Mouse (Mus musculus): ENCODE data around the gene Fsip1. TPM values are rescaled to one million over a fixed set of nuclear protein-coding genes. Genes with fewer than 3 reads are reported as not detected.

Gene Fsip1
- total RNA-seq, 4 experiments from 2014 or later: 0.26 to 0.77 (median 0.43) TPM

DNA sequence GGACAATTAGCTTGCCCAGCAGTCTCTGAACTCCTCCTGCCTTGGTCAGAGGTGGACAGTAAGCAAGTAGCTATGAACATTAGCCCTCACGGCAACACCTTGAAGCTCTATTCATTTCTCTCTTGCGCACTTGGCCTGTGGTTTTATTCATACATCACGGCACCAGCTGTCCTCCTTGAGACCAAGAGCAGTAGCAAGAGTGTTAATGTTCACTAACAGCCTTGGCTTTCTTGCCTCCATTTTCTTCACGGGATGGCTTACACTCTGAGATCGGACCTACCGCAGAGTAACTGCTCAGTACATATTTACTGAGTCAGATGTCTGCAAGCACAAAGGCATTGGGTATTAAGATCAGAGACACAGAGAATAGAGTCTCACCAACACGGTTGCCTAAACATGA, 132.3 kb downstream of the Fsip1 start:
- no peak for DNase-seq

GRCm38 (mm10) chr2:118123743-118124142, 133.0 kb downstream of the Fsip1 start:
- DNase-seq: no peak

DNA sequence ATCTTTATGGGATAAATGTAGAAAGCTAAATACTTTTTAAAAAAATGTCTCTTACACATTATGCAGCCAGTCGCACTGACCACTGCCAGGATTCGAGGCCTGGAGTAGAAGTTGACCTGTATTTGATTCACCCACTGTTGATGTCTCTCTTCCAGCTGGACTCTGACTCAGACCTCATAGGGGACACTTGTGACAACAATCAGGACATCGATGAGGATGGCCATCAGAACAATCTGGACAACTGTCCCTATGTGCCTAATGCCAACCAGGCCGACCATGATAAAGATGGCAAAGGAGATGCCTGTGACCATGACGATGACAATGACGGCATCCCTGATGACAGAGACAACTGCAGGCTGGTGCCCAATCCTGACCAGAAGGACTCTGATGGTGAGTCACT, 134.5 kb downstream of the Fsip1 start:
- no peak for DNase-seq

- no peak for DNase-seq
These were observed 136.0 kb downstream of the Fsip1 start for GRCm38 (mm10) chr2:118120751-118121150.

- DNase-seq: no peak
These were observed 136.7 kb downstream of the Fsip1 start for GRCm38 (mm10) chr2:118120095-118120494.

DNA sequence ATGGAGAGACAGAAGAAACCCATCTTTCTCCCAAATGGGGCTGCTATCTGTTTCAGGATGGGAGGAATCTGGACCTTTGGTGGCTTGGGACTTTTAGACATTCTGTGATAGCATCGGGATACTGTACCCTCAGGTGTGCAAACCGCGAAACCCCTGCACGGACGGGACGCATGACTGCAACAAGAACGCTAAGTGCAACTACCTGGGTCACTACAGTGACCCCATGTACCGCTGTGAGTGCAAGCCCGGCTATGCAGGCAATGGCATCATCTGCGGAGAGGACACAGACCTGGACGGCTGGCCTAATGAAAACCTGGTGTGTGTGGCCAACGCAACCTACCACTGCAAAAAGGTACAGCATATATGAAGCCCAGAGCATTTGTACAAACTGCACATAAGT, 137.1 kb downstream of the Fsip1 start:
- no peak for DNase-seq

GRCm38 (mm10) chr2:118118515-118118914, 138.3 kb downstream of the Fsip1 start:
- DNase-seq: no peak

- no peak for DNase-seq
These were observed 138.7 kb downstream of the Fsip1 start for GRCm38 (mm10) chr2:118118045-118118444.

- no peak for DNase-seq
These were observed 139.4 kb downstream of the Fsip1 start for GRCm38 (mm10) chr2:118117401-118117800.

- DNase-seq: no peak
These were observed 139.9 kb downstream of the Fsip1 start for GRCm38 (mm10) chr2:118116754-118117290.

- no peak for DNase-seq
These were observed 140.6 kb downstream of the Fsip1 start for GRCm38 (mm10) chr2:118116180-118116579.

- no peak for DNase-seq
These were observed 141.1 kb downstream of the Fsip1 start for GRCm38 (mm10) chr2:118115647-118116046.

DNA sequence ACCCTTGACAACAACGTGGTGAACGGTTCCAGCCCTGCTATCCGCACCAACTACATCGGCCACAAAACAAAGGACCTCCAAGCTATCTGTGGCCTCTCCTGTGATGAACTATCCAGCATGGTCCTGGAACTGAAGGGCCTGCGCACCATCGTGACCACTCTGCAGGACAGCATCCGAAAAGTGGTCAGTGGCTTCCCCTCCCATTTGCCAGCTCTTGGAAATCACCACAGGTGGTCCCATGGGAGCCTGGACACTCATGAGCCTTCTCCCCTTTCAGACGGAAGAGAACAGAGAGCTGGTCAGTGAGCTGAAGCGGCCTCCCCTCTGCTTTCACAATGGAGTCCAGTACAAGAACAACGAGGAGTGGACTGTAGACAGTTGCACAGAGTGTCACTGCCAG, 142.1 kb downstream of the Fsip1 start:
- DNase-seq: no peak

DNA sequence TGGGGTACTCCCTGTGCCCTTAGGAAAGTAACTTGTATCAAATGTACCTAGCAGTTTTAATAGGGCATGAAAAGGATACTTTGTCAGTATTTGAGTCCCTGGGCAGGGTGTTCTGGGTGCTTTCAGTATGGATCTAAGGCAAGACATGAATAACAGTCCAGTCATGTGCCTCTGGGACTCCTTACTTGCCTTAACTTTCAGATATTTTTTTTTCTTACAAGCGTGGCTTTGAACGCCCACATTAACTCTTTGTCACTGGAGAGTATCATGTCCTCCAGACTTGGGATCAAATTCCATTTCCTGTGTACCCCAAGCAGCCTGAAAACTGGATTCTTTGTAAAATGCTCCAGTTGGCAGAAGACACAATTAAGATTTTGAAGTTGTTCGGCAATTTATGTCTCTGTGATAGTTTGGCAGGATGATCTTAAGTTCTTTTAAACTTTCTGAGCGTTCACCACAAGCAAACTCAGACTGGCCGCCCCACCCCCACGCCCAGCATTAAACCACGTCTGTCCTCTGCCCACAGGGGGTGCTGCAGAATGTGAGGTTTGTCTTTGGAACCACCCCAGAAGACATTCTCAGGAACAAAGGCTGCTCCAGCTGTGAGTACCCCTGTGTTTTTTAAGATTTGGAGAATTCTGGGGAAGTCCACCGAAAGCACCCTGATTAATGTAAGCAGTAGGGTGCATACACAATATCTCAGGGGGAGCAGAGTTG, 142.8 kb downstream of the Fsip1 start:
- DNase-seq: no peak

DNA sequence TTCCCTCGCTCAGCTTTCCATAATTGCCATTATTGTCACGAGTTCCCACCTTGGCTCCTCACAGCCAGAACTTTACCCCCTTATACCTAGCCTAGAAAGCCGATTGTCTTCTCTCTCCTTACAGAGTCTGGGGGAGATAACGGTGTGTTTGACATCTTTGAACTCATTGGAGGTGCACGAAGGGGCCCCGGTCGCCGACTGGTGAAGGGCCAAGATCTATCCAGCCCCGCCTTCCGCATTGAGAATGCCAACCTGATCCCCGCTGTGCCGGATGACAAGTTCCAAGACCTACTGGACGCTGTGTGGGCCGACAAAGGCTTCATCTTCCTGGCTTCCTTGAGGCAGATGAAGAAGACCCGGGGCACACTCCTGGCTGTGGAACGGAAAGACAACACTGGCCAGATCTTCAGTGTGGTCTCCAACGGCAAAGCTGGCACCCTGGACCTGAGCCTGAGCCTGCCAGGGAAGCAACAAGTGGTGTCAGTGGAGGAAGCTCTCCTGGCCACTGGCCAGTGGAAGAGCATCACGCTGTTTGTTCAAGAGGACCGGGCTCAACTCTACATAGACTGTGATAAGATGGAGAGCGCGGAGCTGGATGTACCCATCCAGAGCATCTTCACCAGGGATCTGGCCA, 143.8 kb downstream of the Fsip1 start:
- DNase-seq: no peak

DNA sequence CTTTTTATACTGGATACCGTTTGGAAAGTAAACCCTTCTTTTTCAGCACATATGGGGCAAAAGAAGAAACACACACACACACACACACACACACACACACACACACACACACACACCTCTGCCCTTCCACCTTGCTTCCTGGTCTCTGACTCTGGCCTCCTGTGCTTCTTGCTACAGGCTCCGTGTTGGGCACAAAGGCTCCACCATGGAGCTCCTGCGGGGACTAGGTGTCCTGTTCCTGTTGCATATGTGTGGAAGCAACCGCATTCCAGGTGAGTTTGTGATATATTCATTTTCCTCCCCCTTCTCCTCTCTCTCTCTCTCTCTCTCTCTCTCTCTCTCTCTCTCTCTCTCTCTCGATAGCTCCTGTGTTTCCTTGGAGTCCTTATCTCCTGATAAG, 144.3 kb downstream of the Fsip1 start:
- no peak for DNase-seq

- peak; percentile 57 for DNase-seq
These were observed 145.2 kb downstream of the Fsip1 start, which contains the start of gene Thbs1 for GRCm38 (mm10) chr2:118111488-118112131. Gene Thbs1, plus strand, starts transcription at chr2:118111876.

GRCm38 (mm10) chr2:118111116-118111487, 145.7 kb downstream of the Fsip1 start:
- DNase-seq: peak; percentile 79

DNA sequence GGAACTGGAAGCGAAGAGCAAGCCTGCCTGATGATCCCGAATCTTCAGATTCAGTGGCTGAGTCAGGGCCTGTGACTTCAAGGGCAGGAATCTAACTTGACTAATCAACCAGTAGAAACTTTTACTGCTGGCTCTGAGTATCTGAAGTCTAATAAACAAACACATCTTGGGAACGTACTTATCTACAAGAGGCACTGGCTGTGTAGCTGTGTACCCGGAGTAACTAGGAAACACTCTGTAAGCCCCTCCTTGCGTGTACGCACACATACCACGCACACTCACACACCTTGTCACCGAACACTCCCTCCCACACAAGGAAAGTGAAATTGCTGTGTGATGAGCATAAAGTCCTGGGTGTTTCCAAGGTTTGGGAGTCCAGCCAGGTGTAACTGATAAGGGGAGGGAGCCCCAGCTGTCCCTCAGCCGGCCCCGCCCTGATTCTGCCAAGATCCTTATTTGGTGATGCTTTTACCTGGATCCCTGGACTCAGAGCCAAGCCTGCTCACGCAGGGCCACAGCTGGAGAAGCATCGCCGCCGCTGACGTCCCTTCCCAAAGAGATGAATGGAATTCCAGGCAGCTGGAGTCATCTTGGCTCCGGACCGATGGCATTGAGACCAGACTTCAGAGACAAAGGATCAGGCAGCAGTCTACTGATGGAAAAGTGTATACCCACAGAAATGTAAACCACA, 146.4 kb downstream of the Fsip1 start:
- DNase-seq: peak; percentile 63

DNA sequence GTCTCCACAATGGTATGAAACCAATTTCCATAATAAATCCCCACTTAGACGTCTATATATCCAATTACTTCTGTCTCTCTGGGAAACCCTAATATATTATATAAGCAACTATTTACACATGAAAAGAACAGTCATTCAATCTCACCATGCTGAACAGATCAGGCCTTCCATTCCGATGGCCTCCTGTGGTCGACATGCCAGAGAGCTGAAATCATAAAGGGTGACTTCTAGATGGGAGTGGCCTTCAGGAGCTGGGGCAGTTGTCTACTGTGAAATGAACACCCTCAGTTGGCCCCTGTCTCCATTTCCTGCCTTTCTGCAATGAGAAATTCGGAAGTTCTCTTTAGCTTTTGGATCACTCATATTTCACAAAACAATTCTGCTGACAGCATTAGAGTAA, 154.6 kb downstream of the Fsip1 start:
- no peak for DNase-seq

DNA sequence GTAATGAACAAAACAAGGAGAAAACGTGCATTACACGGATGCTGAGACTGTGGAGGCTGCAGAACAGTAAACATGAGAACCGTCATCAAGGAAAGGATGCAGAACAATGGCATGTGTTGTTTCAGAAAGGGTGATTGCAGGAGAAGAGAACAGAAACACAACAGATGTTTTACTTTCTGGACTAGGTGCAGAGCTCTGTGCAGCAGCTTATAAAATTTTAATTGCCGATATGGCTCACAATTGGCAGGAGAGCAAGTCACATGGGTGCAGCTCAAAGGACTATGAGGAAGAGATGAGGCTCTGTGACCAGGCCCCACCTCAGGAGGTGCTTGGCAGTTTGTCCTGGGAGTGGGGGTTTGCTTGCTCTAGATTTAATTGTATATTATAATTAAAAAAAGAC, 157.7 kb downstream of the Fsip1 start:
- no peak for DNase-seq

DNA sequence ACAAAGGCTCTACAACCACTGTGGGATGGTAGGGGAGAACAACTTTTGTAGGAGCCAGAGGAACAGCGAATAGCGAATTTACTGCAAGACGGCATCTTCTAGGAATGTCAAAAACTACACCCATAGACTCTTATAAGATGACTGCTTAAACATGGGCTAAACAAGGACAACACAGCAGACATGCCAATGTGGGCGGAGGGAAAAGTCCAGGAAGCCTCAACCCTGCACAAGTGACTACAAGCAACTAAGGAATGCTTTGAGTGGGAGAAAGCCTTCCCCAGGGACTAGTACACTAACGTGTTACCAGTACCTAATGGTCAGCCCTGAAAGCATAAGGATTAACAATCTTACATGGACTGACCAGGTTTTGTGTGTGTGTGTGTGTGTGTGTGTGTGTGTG, 165.5 kb downstream of the Fsip1 start:
- no peak for DNase-seq
